Mouse (Mus musculus) forebrain, postnatal 0 days (tissue): ENCODE data around the gene Hddc3. TPM values are rescaled to one million over a fixed set of nuclear protein-coding genes. Genes with fewer than 3 reads are reported as not detected.

Experiments used
- ATAC-seq: fragments of 200-750 bp; cut with Nextera tagmentation; 2 replicates; pipeline ENCODE4 v1.8.0; 2017; ENCODE audit warnings: mild to moderate bottlenecking, moderate library complexity
- DNase-seq: peaks from one replicate; pipeline ENCODE4 v3.0.0-alpha.2; 2015
- H3K27ac ChIP-seq: fragments of 300-500 bp; sonication (generic); 2 replicates; pipeline ENCODE4 v1.5.1; 2014; ENCODE audit warnings: low read depth, mild to moderate bottlenecking, antibody characterized with exemption, low read length, moderate library complexity, mixed read lengths
- H3K27me3 ChIP-seq: fragments of 300-500 bp; sonication (generic); 2 replicates; pipeline ENCODE4 v1.6.1; 2014; ENCODE audit warnings: mild to moderate bottlenecking, low read length, mixed read lengths; ENCODE audit not compliant: insufficient read depth
- H3K36me3 ChIP-seq: fragments of 300-500 bp; sonication (generic); 2 replicates; pipeline ENCODE4 v1.6.1; 2014; ENCODE audit warnings: mild to moderate bottlenecking, moderate library complexity; ENCODE audit not compliant: insufficient read depth
- H3K4me1 ChIP-seq: fragments of 300-500 bp; sonication (generic); 2 replicates; pipeline ENCODE4 v1.6.1; 2014; ENCODE audit warnings: antibody characterized with exemption; ENCODE audit not compliant: insufficient read depth
- H3K4me2 ChIP-seq: fragments of 300-500 bp; sonication (generic); 2 replicates; pipeline ENCODE4 v1.6.1; 2014; ENCODE audit warnings: low read depth, mild to moderate bottlenecking, moderate library complexity
- H3K4me3 ChIP-seq: fragments of 300-500 bp; sonication (generic); 2 replicates; pipeline ENCODE4 v1.5.1; 2014; ENCODE audit warnings: low read depth, low read length, mixed read lengths
- H3K9ac ChIP-seq: fragments of 300-500 bp; sonication (generic); 2 replicates; pipeline ENCODE4 v1.6.1; 2014; ENCODE audit warnings: mild to moderate bottlenecking
- H3K9me3 ChIP-seq: fragments of 300-500 bp; sonication (generic); 2 replicates; pipeline ENCODE4 v1.6.1; 2016; ENCODE audit warnings: low read length
- CTCF ChIP-seq: sonication (generic); IDR thresholded peaks from 2 replicates; pipeline ENCODE4 v1.5.1; 2016; ENCODE audit warnings: antibody characterized with exemption, control low read depth, low read depth
- WGBS: fragments of 180-500 bp; shearing (Covaris S2); extraction: QIAGEN DNeasy Blood & Tissue Kit; methylation state at CpG from one replicate; pipeline ENCODE4 v1.1.7; 2014; 5-methylcytosine and 5-hydroxymethylcytosine counted together
- polyA plus RNA-seq: library from polyadenylated mRNA; unstranded; fragments of >200 nt; fragmentation: Nextera tagmentation; extraction: Ambion mirVana; gene quantifications from 2 replicates; pipeline ENCODE4 v1.2.1, GENCODE M21; 2015
- total RNA-seq: library from RNA; depleted of rRNA; stranded (reverse); fragments of >200 nt; gene quantifications from 2 replicates; pipeline ENCODE4 v1.2.3, GENCODE M21; 2014

Gene Hddc3
- total and polyA plus RNA-seq, 2 experiments from 2014 or later: 14.6 to 44.4 TPM

- 17% methylated on average over 8 of the region's 8 CpGs for WGBS
- no peak overlapping the region for H3K27ac ChIP-seq
- peak; percentile 83 for ATAC-seq
Observed at GRCm38 (mm10) chr7:80357156-80357555, 14.3 kb downstream of the Hddc3 start.

GRCm38 (mm10) chr7:80358039-80358438, 15.1 kb downstream of the Hddc3 start:
- TF ChIP-seq CTCF: no peak
- no peak overlapping the region for H3K4me3 ChIP-seq
- no peak overlapping the region for H3K9ac ChIP-seq
- no peaks in the 10 kb centered on the region for H3K9me3 ChIP-seq
- H3K4me2 ChIP-seq: no peak overlapping the region
- peaks cover 89% of the 10 kb centered on the region for H3K36me3 ChIP-seq
- H3K27ac ChIP-seq: no peak overlapping the region
- DNase-seq (no peak), ATAC-seq (no peak)
- 47% methylated on average over 4 of the region's 4 CpGs for WGBS
- no peaks in the 10 kb centered on the region for H3K4me1 ChIP-seq
- no peaks in the 10 kb centered on the region for H3K27me3 ChIP-seq

More at GRCm38 (mm10) chr7:80357156-80357555, 14.3 kb downstream of the Hddc3 start:
- no peaks in the 10 kb centered on the region for H3K9me3 ChIP-seq
- no peak for TF ChIP-seq CTCF
- H3K9ac ChIP-seq: no peak overlapping the region
- H3K36me3 ChIP-seq: peaks cover 89% of the 10 kb centered on the region
- no peaks in the 10 kb centered on the region for H3K27me3 ChIP-seq
- no peak overlapping the region for H3K4me3 ChIP-seq
- no peak overlapping the region for H3K4me2 ChIP-seq
- no peak for DNase-seq
- no peaks in the 10 kb centered on the region for H3K4me1 ChIP-seq

- Histone ChIP-seq H3K4me3 (no peak overlapping the region), H3K9me3 (no peaks in the 10 kb centered on the region), H3K4me2 (no peak overlapping the region), H3K36me3 (peaks cover 89% of the 10 kb centered on the region), H3K4me1 (no peaks in the 10 kb centered on the region), H3K27me3 (no peaks in the 10 kb centered on the region), H3K9ac (no peak overlapping the region), H3K27ac (no peak overlapping the region)
- ATAC-seq (no peak), DNase-seq (no peak)
- no peak for TF ChIP-seq CTCF
- 81% methylated on average over 3 of the region's 3 CpGs for WGBS
Observed at GRCm38 (mm10) chr7:80360435-80360834, 17.5 kb downstream of the Hddc3 start.

- Histone ChIP-seq H3K9me3 (no peaks in the 10 kb centered on the region), H3K4me3 (no peak overlapping the region), H3K4me1 (no peaks in the 10 kb centered on the region), H3K27ac (no peak overlapping the region), H3K4me2 (no peak overlapping the region), H3K9ac (no peak overlapping the region), H3K36me3 (peaks cover 65% of the 10 kb centered on the region), H3K27me3 (no peaks in the 10 kb centered on the region)
- ATAC-seq: no peak
- TF ChIP-seq CTCF: no peak
- no peak for DNase-seq
- 78% methylated on average over 2 of the region's 2 CpGs for WGBS
Observed at GRCm38 (mm10) chr7:80365759-80366158, 22.9 kb downstream of the Hddc3 start.

- TF ChIP-seq CTCF: no peak
- Histone ChIP-seq H3K9me3 (no peaks in the 10 kb centered on the region), H3K4me3 (no peak overlapping the region), H3K27ac (no peak overlapping the region), H3K4me1 (no peaks in the 10 kb centered on the region), H3K27me3 (no peaks in the 10 kb centered on the region), H3K9ac (no peak overlapping the region), H3K36me3 (peaks cover 51% of the 10 kb centered on the region), H3K4me2 (no peak overlapping the region)
- DNase-seq: no peak
- 97% methylated on average over 7 of the region's 7 CpGs for WGBS
- no peak for ATAC-seq
Observed at GRCm38 (mm10) chr7:80367232-80367631, 24.3 kb downstream of the Hddc3 start.

GRCm38 (mm10) chr7:80368009-80368408, 25.1 kb downstream of the Hddc3 start:
- Histone ChIP-seq H3K4me1 (no peaks in the 10 kb centered on the region), H3K9me3 (no peaks in the 10 kb centered on the region), H3K27ac (no peak overlapping the region), H3K27me3 (no peaks in the 10 kb centered on the region), H3K4me3 (no peak overlapping the region), H3K9ac (no peak overlapping the region), H3K4me2 (no peak overlapping the region), H3K36me3 (peaks cover 43% of the 10 kb centered on the region)
- TF ChIP-seq CTCF: no peak
- WGBS: 91% methylated on average over 9 of the region's 9 CpGs
- ATAC-seq: no peak
- no peak for DNase-seq

- no peaks in the 10 kb centered on the region for H3K9me3 ChIP-seq
- H3K27me3 ChIP-seq: no peaks in the 10 kb centered on the region
- no peaks in the 10 kb centered on the region for H3K4me1 ChIP-seq
- no peak overlapping the region for H3K9ac ChIP-seq
- H3K36me3 ChIP-seq: peaks cover 35% of the 10 kb centered on the region
- no peak for TF ChIP-seq CTCF
- ATAC-seq: no peak
- peak overlapping the region; percentile 49 for H3K4me2 ChIP-seq
- 88% methylated on average over 20 of the region's 20 CpGs for whole genome bisulfite sequencing
- DNase-seq: no peak
- no peak overlapping the region for H3K27ac ChIP-seq
- H3K4me3 ChIP-seq: no peak overlapping the region
Observed at GRCm38 (mm10) chr7:80368635-80369421, 25.9 kb downstream of the Hddc3 start.
